Mouse (Mus musculus) kidney, postnatal 10 days (tissue): ENCODE measurements at regions not wholly inside any gene's neighbourhood (a gene's known extent, or its start where the extent isn't known, plus 50 kb on each side); places are given as distances from the start of the nearest gene placed in this dataset.
"Not testable (repeated sequence)": the region's sequence is repeated elsewhere in the genome, so short reads cannot be mapped to it uniquely, and the experiment has no call there.

Source experiments
- DNase-seq: peaks from one replicate; pipeline ENCODE4 v3.0.0; 2021; ENCODE audit warnings: mixed read lengths

DNA sequence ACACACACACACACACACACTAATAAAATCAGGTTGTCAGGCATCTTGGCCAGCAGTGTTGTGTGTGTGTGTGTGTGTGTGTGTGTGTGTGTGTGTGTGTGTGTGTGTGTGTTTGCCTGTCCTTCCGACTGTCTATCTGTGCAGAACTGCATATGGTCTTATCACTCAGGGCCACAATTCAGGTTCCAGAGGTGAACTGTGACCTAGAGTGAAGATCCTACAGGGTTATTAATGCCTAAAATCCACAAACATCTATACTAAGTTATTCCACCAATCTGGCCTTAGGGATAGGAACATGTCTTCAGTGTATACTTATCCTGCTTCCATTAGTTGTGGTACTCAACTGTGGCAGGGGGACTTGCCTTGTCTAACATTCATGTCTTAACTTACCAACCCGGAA is 96.7 kb downstream of the Zfp369 start:
- DNase-seq = not testable (repeated sequence)

DNA sequence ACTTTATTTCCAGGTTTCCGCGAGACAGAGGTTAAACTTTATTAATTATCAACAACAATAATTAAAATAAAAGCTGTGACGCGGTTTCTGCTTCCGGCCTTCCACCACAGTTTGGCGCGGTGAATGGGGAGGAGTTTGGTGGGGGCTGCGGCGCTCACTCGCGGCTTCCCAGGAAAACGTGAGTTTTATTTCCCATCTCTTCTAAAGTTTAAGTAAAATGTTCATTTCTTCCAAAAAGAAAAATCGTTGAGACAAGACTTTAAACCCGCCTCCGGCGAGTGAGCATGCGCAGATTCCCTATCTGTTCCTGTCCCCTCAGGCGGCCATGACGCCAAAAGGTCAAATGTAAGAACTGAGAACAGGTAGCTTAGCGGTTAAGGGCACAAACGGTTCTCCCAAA is 100.8 kb downstream of the Zfp369 start:
- DNase-seq = not testable (repeated sequence)

DNA sequence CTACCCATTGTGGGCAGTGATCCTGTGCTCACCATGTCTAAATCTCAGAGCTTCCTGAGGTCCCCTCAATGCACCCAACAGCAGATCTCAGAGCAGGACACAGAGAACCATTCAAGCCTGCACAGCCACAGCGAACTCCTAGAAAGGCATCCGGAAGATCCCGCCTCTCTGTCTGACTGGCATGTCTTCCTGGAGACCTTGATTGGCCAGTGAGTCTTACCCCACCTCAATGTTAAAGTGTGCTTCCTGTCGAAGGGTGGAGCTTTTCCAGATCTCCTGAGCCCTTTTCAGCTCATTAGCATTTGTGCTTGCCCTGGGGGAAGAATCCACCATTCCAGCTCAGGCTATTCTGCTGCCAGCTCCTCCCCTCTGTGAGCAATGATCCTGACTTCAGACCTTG is 97.5 kb upstream of the Gm10139 start:
- DNase-seq = not testable (repeated sequence)

DNA sequence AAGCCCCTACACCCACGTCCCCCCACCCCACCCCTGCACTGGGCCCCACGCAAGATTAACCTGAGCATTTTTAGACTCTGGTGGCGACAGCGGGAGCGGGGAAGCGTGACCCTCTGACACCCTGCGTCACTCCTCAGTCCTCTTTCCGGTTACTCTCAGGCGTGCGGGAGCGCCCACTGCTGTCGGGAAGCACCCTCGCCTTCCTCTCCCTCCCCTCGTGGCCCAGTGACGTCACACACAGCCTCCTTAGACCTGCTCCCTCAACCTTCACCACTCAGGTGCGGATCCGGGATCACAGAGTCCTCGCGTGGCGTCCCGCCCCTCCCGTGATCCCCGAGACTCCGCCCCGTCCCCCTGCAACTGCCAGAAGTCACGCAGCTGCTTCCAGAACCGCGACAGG is 92.3 kb upstream of the Gm10139 start:
- DNase-seq = peak; percentile 4
